Mouse (Mus musculus) kidney, embryonic 16.5 days (tissue): ENCODE measurements around the gene Cltb. TPM values are rescaled to one million over a fixed set of nuclear protein-coding genes. Genes with fewer than 3 reads are reported as not detected.

Experiments
- ATAC-seq: fragments of 200-750 bp; cut with Nextera tagmentation; 2 replicates; pipeline ENCODE4 v1.8.0; 2017; ENCODE audit warnings: moderate TSS enrichment; ENCODE audit not compliant: low FRiP score, low TSS enrichment
- H3K27ac ChIP-seq: fragments of 300-500 bp; sonication (generic); 2 replicates; pipeline ENCODE4 v1.5.1; 2014; ENCODE audit warnings: low read length
- H3K27me3 ChIP-seq: fragments of 300-500 bp; sonication (generic); 2 replicates; pipeline ENCODE4 v1.6.1; 2014; ENCODE audit warnings: low read length, control low read depth, mixed read lengths; ENCODE audit not compliant: insufficient read depth
- H3K36me3 ChIP-seq: fragments of 300-500 bp; sonication (generic); 2 replicates; pipeline ENCODE4 v1.6.1; 2014; ENCODE audit warnings: low read length, control low read depth, mixed read lengths; ENCODE audit not compliant: insufficient read depth
- H3K4me1 ChIP-seq: fragments of 300-500 bp; sonication (generic); 2 replicates; pipeline ENCODE4 v1.6.1; 2014; ENCODE audit warnings: low read length, control low read depth, mixed read lengths; ENCODE audit not compliant: insufficient read depth
- H3K4me2 ChIP-seq: fragments of 300-500 bp; sonication (generic); replicated peaks from 2 replicates; pipeline ENCODE4 v1.6.1; 2014; ENCODE audit warnings: low read depth, low read length
- H3K4me3 ChIP-seq: fragments of 300-500 bp; sonication (generic); 2 replicates; pipeline ENCODE4 v1.5.1; 2014; ENCODE audit warnings: mild to moderate bottlenecking, low read length
- H3K9ac ChIP-seq: fragments of 300-500 bp; sonication (generic); replicated peaks from 2 replicates; pipeline ENCODE4 v1.6.1; 2014; ENCODE audit warnings: low read length
- H3K9me3 ChIP-seq: fragments of 300-500 bp; sonication (generic); 2 replicates; pipeline ENCODE4 v1.6.1; 2016; ENCODE audit warnings: low read length, control low read depth
- WGBS: fragments of 180-500 bp; shearing (Covaris S2); extraction: QIAGEN DNeasy Blood & Tissue Kit; methylation state at CpG from one replicate; pipeline ENCODE4 v1.1.7; 2014; 5-methylcytosine and 5-hydroxymethylcytosine counted together
- microRNA-seq: library from miRNA; unstranded; fragments of <30 nt; microRNA quantifications from one replicate; pipeline ENCODE4, GENCODE M21; 2016
- polyA plus RNA-seq: library from polyadenylated mRNA; unstranded; fragments of >200 nt; fragmentation: Nextera tagmentation; extraction: Ambion mirVana; gene quantifications from 2 replicates; pipeline ENCODE4 v1.2.1, GENCODE M21; 2015

Gene Cltb
- polyA plus RNA-seq, 1 experiment from 2014 or later: 45.2 TPM

DNA sequence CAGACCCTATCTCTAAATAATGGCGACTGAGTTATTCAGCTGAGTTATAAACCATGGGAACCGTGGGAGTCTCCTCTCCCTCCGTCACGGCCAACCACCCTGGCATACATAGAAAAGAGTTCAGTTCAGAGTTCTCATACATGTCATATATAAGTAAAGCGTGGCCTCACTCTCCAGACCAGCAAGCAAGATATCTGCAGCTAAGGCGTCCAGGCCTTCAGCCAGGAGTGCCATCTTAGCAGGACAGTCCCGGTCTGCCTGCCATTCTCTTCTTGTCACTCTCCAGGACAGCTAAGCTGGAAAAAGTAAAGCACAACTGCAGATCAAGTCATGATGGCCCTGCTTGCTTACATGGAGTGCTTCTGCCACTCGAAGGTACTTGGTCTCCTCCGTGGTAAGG is 55.0 kb downstream of the Cltb start:
- H3K36me3 ChIP-seq: peaks cover 78% of the 10 kb centered on the region
- H3K27me3 ChIP-seq: no peaks in the 10 kb centered on the region
- no peak overlapping the region for H3K27ac ChIP-seq
- no peak for ATAC-seq
- no peak overlapping the region for H3K4me3 ChIP-seq
- H3K9ac ChIP-seq: no peak overlapping the region
- no peaks in the 10 kb centered on the region for H3K9me3 ChIP-seq
- H3K4me2 ChIP-seq: no peak overlapping the region
- H3K4me1 ChIP-seq: no peaks in the 10 kb centered on the region
- WGBS: 86% methylated on average over 9 of the region's 9 CpGs

DNA sequence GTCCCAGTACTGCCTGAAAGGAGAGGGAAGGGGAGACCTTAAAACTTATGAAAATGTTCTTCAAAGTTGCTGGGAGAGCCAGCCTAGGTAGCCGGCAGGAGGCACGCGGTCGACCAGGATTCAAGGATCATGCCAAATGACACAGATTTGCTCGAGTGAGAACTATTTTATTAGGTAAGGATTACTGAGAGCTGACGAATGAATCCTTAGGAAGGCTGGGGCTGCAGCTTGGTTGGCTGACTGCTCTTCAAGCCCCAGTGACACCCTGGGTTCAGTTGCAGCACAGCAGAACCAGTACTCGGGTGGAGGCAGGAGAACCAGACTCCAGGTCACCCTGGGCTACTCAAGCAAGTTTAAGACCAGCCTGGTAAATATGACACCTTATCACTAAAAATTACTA is 63.1 kb downstream of the Cltb start:
- no peak overlapping the region for H3K4me3 ChIP-seq
- no peak for ATAC-seq
- peaks cover 44% of the 10 kb centered on the region for H3K36me3 ChIP-seq
- H3K27ac ChIP-seq: no peak overlapping the region
- no peak overlapping the region for H3K4me2 ChIP-seq
- 83% methylated on average over 7 of the region's 7 CpGs for WGBS
- H3K27me3 ChIP-seq: no peaks in the 10 kb centered on the region
- no peaks in the 10 kb centered on the region for H3K4me1 ChIP-seq
- H3K9me3 ChIP-seq: no peaks in the 10 kb centered on the region
- H3K9ac ChIP-seq: no peak overlapping the region

Small RNAs within 50 kb of the gene (microRNA-seq; reads per million reads assigned to microRNA genes)
- not detected for gene Gm24195

Other genes starting within 250 kb of the Cltb start
- gene Cplx2, start 240.0 kb downstream of the Cltb start, polyA plus RNA-seq: 5.8 and 6.0 TPM in 2 replicates
- 117 and 118 TPM in 2 replicates for gene Thoc3, start 142.5 kb downstream of the Cltb start, polyA plus RNA-seq
- 11.0 and 14.2 TPM in 2 replicates for gene Simc1, start 107.6 kb downstream of the Cltb start, polyA plus RNA-seq
- 202 and 205 TPM in 2 replicates for gene 4833439L19Rik, start 45.9 kb downstream of the Cltb start, polyA plus RNA-seq
- 31.8 and 37.8 TPM in 2 replicates for gene Arl10, start 36.3 kb downstream of the Cltb start, polyA plus RNA-seq
- gene Nop16, start 21.3 kb downstream of the Cltb start, polyA plus RNA-seq: 97.6 and 106 TPM in 2 replicates
- 203 and 208 TPM in 2 replicates for gene Higd2a, start 21.1 kb downstream of the Cltb start, polyA plus RNA-seq
- gene Faf2, start 10.4 kb upstream of the Cltb start, polyA plus RNA-seq: 76.0 and 83.6 TPM in 2 replicates
- 71.3 and 77.5 TPM in 2 replicates for gene Rnf44, start 82.6 kb upstream of the Cltb start, polyA plus RNA-seq
- 8.6 TPM in 2 replicates for gene Cdhr2, start 90.1 kb upstream of the Cltb start, polyA plus RNA-seq
- 0.06 and 0.09 TPM in 2 replicates for gene Gprin1, start 138.5 kb upstream of the Cltb start, polyA plus RNA-seq
- not detected in 2 replicates for gene Sncb, start 155.3 kb upstream of the Cltb start, polyA plus RNA-seq
- not detected in 2 replicates for gene Eif4e1b, start 172.7 kb upstream of the Cltb start, polyA plus RNA-seq
- gene Tspan17, start 178.0 kb upstream of the Cltb start, polyA plus RNA-seq: 12.6 and 14.3 TPM in 2 replicates